In genomic region chr5:139399991-139400390, GRCm38 (mm10) we compare ENCODE assay signal across 19 mouse cellular contexts. TPM values are rescaled to one million over a fixed set of nuclear protein-coding genes. Genes with fewer than 3 reads are reported as not detected.
"Had no signal": no experiment of that assay in that cellular context is flagged by ENCODE, and none has a peak within 500 bp of the region (broad histone marks: within the 10 kb centered on the region; RNA-seq: fewer than 3 reads in every experiment).

No protein-coding gene starts in this region.

- H3K36me3 ChIP-seq: limb, embryonic 12.5 days; lung, embryonic 15.5 days; midbrain, embryonic 15.5 days; neural tube, embryonic 12.5 days had no signal

- H3K27ac ChIP-seq: kidney, postnatal 0 days; layer of hippocampus, adult 2 months; limb, embryonic 12.5 days; liver, embryonic 13.5 days; lung, embryonic 15.5 days; midbrain, embryonic 15.5 days; neural tube, embryonic 12.5 days; stomach, postnatal 0 days had no signal

- H3K9me3 ChIP-seq: limb, embryonic 12.5 days; liver, embryonic 13.5 days; lung, embryonic 15.5 days; midbrain, embryonic 15.5 days; neural tube, embryonic 12.5 days had no signal

- H3K4me2 ChIP-seq: limb, embryonic 12.5 days; liver, embryonic 13.5 days; lung, embryonic 15.5 days; midbrain, embryonic 11.5 days; midbrain, embryonic 15.5 days; neural tube, embryonic 12.5 days had no signal

- H3K27me3 ChIP-seq: limb, embryonic 12.5 days; liver, embryonic 13.5 days; lung, embryonic 15.5 days; midbrain, embryonic 15.5 days; neural tube, embryonic 12.5 days had no signal

- ATAC-seq: liver, postnatal 0 days; midbrain, embryonic 15.5 days had no signal

- DNase-seq: kidney, postnatal 36 days; liver; liver, embryonic 13.5 days; liver, postnatal 0 days; lung, postnatal 14 days; thymus, postnatal 4 days had no signal

- H3K4me3 ChIP-seq: layer of hippocampus, adult 2 months; limb, embryonic 12.5 days; liver, embryonic 13.5 days; lung, embryonic 15.5 days; midbrain, embryonic 15.5 days; neural tube, embryonic 12.5 days had no signal

- H3K4me1 ChIP-seq: neural tube, embryonic 12.5 days had no signal

- H3K9ac ChIP-seq: limb, embryonic 12.5 days; liver, embryonic 13.5 days; liver, postnatal 0 days; lung, embryonic 15.5 days; midbrain, embryonic 15.5 days; neural tube, embryonic 12.5 days had no signal

RNA-seq across cellular contexts. Expression of gene Gper1, which starts 23.0 kb away (rescaled TPM):
- total RNA-seq: megakaryocyte progenitor cell, adult 5-6 weeks had no signal

RNA-seq across cellular contexts. Expression of gene Cyp2w1, which starts 47.6 kb away (rescaled TPM):
- total RNA-seq: layer of hippocampus, adult 2 months; layer of hippocampus, postnatal 10 days; left cerebral cortex, postnatal 36 days; megakaryocyte progenitor cell, adult 5-6 weeks; monocyte, adult 5-6 weeks; neutrophil, adult 5-6 weeks had no signal
- polyA plus RNA-seq: kidney, postnatal 0 days; liver, embryonic 13.5 days; liver, postnatal 0 days; lung, embryonic 15.5 days; midbrain, embryonic 11.5 days; neural tube, embryonic 12.5 days had no signal
